Mouse (Mus musculus): Measurements from ENCODE around the gene Apol11b. TPM values are rescaled to one million over a fixed set of nuclear protein-coding genes. Genes with fewer than 3 reads are reported as not detected.

Gene Apol11b
- not detected in 4 replicates for total RNA-seq (2023; ENCODE audit: inconsistent age)

DNA sequence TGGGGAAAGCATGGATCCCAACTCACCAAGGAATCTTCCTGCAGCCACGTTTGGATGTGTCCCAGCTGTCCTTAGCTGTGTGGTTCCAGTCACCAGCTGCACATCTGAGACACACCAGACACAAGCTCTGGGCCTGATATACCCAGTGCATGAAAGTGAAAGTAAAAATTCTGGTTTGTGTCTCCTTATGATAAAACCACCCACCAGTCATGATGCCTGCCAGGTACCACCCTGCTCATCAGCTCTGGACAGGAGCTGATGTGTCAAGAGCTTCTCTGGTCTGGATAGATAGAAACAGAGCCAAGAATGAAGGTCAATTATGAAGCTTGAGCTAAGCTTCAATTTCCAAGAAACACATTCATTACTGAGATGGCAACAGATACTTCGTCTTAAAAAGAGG is at the start of gene Apol11b:
Apol11b (minus strand) TSS at position 111 of the 400 bp plus-strand sequence.

GRCm38 (mm10) chr15:77598958-77599357 is 44.1 kb downstream of the Apol11b start, which contains the start of gene Gm36245:
Gene Gm36245 (plus strand): TSS chr15:77599258.

DNA sequence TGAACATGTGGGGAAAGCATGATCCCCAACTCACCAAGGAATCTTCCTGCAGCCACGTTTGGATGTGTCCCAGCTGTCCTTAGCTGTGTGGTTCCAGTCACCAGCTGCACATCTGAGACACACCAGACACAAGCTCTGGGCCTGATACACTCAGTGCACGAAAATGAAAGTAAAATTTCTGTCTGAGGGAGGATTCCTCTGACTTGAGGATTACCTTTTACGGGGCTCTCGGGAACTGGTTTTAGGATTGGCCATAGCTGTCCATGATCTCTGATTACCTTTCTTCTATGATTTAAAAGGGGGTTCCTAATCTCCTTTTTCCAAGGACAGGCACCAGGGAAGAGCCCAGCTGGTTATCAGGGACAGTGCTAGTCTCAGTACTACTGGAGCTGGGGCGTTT is 47.1 kb downstream of the Apol11b start, which contains the start of gene Apol10b:
Apol10b (minus strand) TSS at position 165 of the 400 bp plus-strand sequence.

Other genes with a start within 250 kb of the Apol11b start
- gene Apol7a, start 244.2 kb downstream of the Apol11b start, total RNA-seq (2023; ENCODE audit: inconsistent age), result not detected in 4 replicates
- not detected in 4 replicates for gene Apol9a, start 232.2 kb downstream of the Apol11b start, total RNA-seq (2023; ENCODE audit: inconsistent age)
- gene Apol7b, start 195.8 kb downstream of the Apol11b start, total RNA-seq (2023; ENCODE audit: inconsistent age), result 0.22 TPM in 1 of 4 replicates, not detected in the others
- not detected in 4 replicates for gene Apol10a, start 166.2 kb downstream of the Apol11b start, total RNA-seq (2023; ENCODE audit: inconsistent age)
- gene Apol11a, start 135.0 kb downstream of the Apol11b start, total RNA-seq (2023; ENCODE audit: inconsistent age), result not detected in 4 replicates
- 0.57 to 5.0 TPM (median 0.74 TPM) in 4 replicates for gene Apol7c, start 110.0 kb downstream of the Apol11b start, total RNA-seq (2023; ENCODE audit: inconsistent age)
- not detected in 4 replicates for gene 1700025B11Rik, start 81.4 kb downstream of the Apol11b start, total RNA-seq (2023; ENCODE audit: inconsistent age)
- 0.21 to 0.38 TPM in 2 of 4 replicates, not detected in the others for gene Apol10b, start 47.2 kb downstream of the Apol11b start, total RNA-seq (2023; ENCODE audit: inconsistent age)
- gene Gm36245, start 44.0 kb downstream of the Apol11b start, total RNA-seq (2023; ENCODE audit: inconsistent age), result not detected in 4 replicates
- gene Apol7e, start 55.6 kb upstream of the Apol11b start, total RNA-seq (2023; ENCODE audit: inconsistent age), result 0.26 TPM in 1 of 4 replicates, not detected in the others
- not detected in 4 replicates for gene Apol9b, start 85.8 kb upstream of the Apol11b start, total RNA-seq (2023; ENCODE audit: inconsistent age)
- gene Apol8, start 113.7 kb upstream of the Apol11b start, total RNA-seq (2023; ENCODE audit: inconsistent age), result 7.2 to 17.5 TPM (median 12.8 TPM) in 4 replicates
- gene Myh9, start 198.9 kb upstream of the Apol11b start, total RNA-seq (2023; ENCODE audit: inconsistent age), result 808 to 852 TPM (median 811 TPM) in 4 replicates